Mouse (Mus musculus) monocyte, adult 5-6 weeks (primary cell): ENCODE measurements around the gene Rapgefl1. TPM values are rescaled to one million over a fixed set of nuclear protein-coding genes. Genes with fewer than 3 reads are reported as not detected.

Experiments
- ATAC-seq: fragments of 153-309, 156-312 bp; replicated peaks from 2 replicates; pipeline ENCODE4 v1.8.0; 2017; ENCODE audit warnings: mild to moderate bottlenecking; ENCODE audit not compliant: low TSS enrichment, insufficient number of reproducible peaks, severe bottlenecking, poor library complexity, low FRiP score
- total RNA-seq: library from RNA; stranded (forward); fragments of 200-1000, 200-491, 200-594 nt; gene quantifications from 3 replicates; pipeline ENCODE4 v1.2.3, GENCODE M21; 2017

Rapgefl1 gene
- total RNA-seq: not detected in 3 replicates

- peak; percentile 52; the same call in 1 of the 2 replicates for ATAC-seq
Observed at GRCm38 (mm10) chr11:98836651-98837141, at the start of gene Rapgefl1. Gene Rapgefl1 (plus strand): TSS chr11:98836785.

GRCm38 (mm10) chr11:98787229-98787628 lies 49.4 kb upstream of the Rapgefl1 start:
- ATAC-seq: no peak

GRCm38 (mm10) chr11:98787691-98788090 lies 48.9 kb upstream of the Rapgefl1 start:
- no peak for ATAC-seq

GRCm38 (mm10) chr11:98788139-98788538 lies 48.4 kb upstream of the Rapgefl1 start:
- ATAC-seq: no peak

- peak; percentile 87 for ATAC-seq
Observed at GRCm38 (mm10) chr11:98788550-98789218, 47.9 kb upstream of the Rapgefl1 start.

- peak; percentile 32; the same call in 1 of the 2 replicates for ATAC-seq
Observed at GRCm38 (mm10) chr11:98789219-98789807, 47.3 kb upstream of the Rapgefl1 start.

GRCm38 (mm10) chr11:98789824-98790223 lies 46.8 kb upstream of the Rapgefl1 start:
- no peak for ATAC-seq

- no peak for ATAC-seq
Observed at GRCm38 (mm10) chr11:98790631-98791205, 45.9 kb upstream of the Rapgefl1 start.

GRCm38 (mm10) chr11:98791448-98791847 lies 45.1 kb upstream of the Rapgefl1 start:
- no peak for ATAC-seq

GRCm38 (mm10) chr11:98792081-98792480 lies 44.5 kb upstream of the Rapgefl1 start:
- ATAC-seq: no peak

GRCm38 (mm10) chr11:98794469-98795014 lies 42.0 kb upstream of the Rapgefl1 start:
- ATAC-seq: peak; percentile 34; the same call in 1 of the 2 replicates

- ATAC-seq: peak; percentile 51
Observed at GRCm38 (mm10) chr11:98795015-98795713, 41.4 kb upstream of the Rapgefl1 start, which contains the start of gene Msl1. Gene Msl1 (plus strand): TSS chr11:98795516.

- ATAC-seq: no peak
Observed at GRCm38 (mm10) chr11:98795714-98796514, 40.7 kb upstream of the Rapgefl1 start.

GRCm38 (mm10) chr11:98796515-98797216 lies 39.9 kb upstream of the Rapgefl1 start:
- peak; percentile 38 for ATAC-seq

GRCm38 (mm10) chr11:98797306-98797705 lies 39.3 kb upstream of the Rapgefl1 start:
- no peak for ATAC-seq

- ATAC-seq: no peak
Observed at GRCm38 (mm10) chr11:98797909-98798308, 38.7 kb upstream of the Rapgefl1 start.

- no peak for ATAC-seq
Observed at GRCm38 (mm10) chr11:98804605-98805004, 32.0 kb upstream of the Rapgefl1 start, which contains the start of gene Casc3. Gene Casc3 (plus strand): TSS chr11:98804905.
